Mouse (Mus musculus) CH12.LX (cell line): ENCODE measurements at regions not wholly inside any gene's neighbourhood (a gene's known extent, or its start where the extent isn't known, plus 50 kb on each side); places are given as distances from the start of the nearest gene placed in this dataset.

ENCODE experiments used
- DNase-seq: peaks from one replicate; pipeline ENCODE4 v3.0.0-alpha.2; 2013; ENCODE audit errors: extremely low read depth
- H3K27ac ChIP-seq: 2 replicates; pipeline ENCODE4 v1.5.1; 2012; ENCODE audit warnings: low read depth, mild to moderate bottlenecking, control low read depth, moderate library complexity; ENCODE audit not compliant: insufficient read depth
- H3K27me3 ChIP-seq: replicated peaks from 2 replicates; pipeline ENCODE3; 2012; ENCODE audit warnings: inconsistent platforms
- H3K36me3 ChIP-seq, 2 experiments: replicated peaks in 1 of 2; 2 replicates each; pipeline versions ENCODE3 to v1.6.1; 2012; ENCODE audit warnings: inconsistent platforms in 1 of 2, low read length in 1 of 2, mild to moderate bottlenecking in 1 of 2, mixed read lengths in 1 of 2, moderate library complexity in 1 of 2; ENCODE audit not compliant: control insufficient read depth in 1 of 2, insufficient read depth in 1 of 2
- H3K4me1 ChIP-seq, 2 experiments: 2 replicates each; pipeline ENCODE4 v1.6.1; 2012; ENCODE audit warnings: inconsistent platforms in 1 of 2, moderate library complexity in 1 of 2; ENCODE audit not compliant: insufficient read depth in 2 of 2, control insufficient read depth in 1 of 2
- H3K4me2 ChIP-seq: 2 replicates; pipeline ENCODE4 v1.6.1; 2012; ENCODE audit warnings: low read depth, mild to moderate bottlenecking, control low read depth; ENCODE audit not compliant: poor library complexity, insufficient read depth, severe bottlenecking
- H3K4me3 ChIP-seq, 3 experiments: fragments of 150-350 bp in 1 of 3; sonication (generic) in 1 of 3; replicated peaks in 1 of 3; 2 replicates each; pipeline versions ENCODE3 to v1.5.1; 2011 to 2012; ENCODE audit warnings: low read depth in 2 of 3, low read length in 2 of 3, mild to moderate bottlenecking in 2 of 3, moderate library complexity in 2 of 3, control low read depth in 1 of 3, improper control_type of control experiment in 1 of 3, inconsistent platforms in 1 of 3, mixed read lengths in 1 of 3; ENCODE audit not compliant: poor library complexity in 1 of 3
- H3K79me2 ChIP-seq: replicated peaks from 2 replicates; pipeline ENCODE4 v1.6.1; 2012; ENCODE audit warnings: mild to moderate bottlenecking, moderate library complexity; ENCODE audit not compliant: control insufficient read depth, poor library complexity, insufficient read depth, severe bottlenecking; ENCODE audit errors: extremely low read depth
- H3K9ac ChIP-seq: 2 replicates; pipeline ENCODE4 v1.6.1; 2012; ENCODE audit warnings: low read depth, mild to moderate bottlenecking, control low read depth, moderate library complexity; ENCODE audit not compliant: insufficient read depth
- H3K9me3 ChIP-seq: replicated peaks from 2 replicates; pipeline ENCODE3; 2012; ENCODE audit warnings: low read length, inconsistent platforms, mixed read lengths
- BHLHE40 ChIP-seq: IDR thresholded peaks from 2 replicates; pipeline ENCODE4 v1.6.1; 2011; ENCODE audit warnings: mild to moderate bottlenecking, low read depth, low read length, improper control_type of control experiment
- CHD1 ChIP-seq: IDR thresholded peaks from 2 replicates; pipeline ENCODE4 v1.6.1; 2012; ENCODE audit warnings: low read depth, low read length, improper control_type of control experiment, inconsistent platforms
- CHD2 ChIP-seq: IDR thresholded peaks from 2 replicates; pipeline ENCODE4 v1.6.1; 2011; ENCODE audit warnings: low read length, improper control_type of control experiment
- ELF1 ChIP-seq: IDR thresholded peaks from 2 replicates; pipeline ENCODE4 v1.6.1; 2014; ENCODE audit warnings: low read depth, mild to moderate bottlenecking, inconsistent platforms, low read length, improper control_type of control experiment
- EP300 ChIP-seq: IDR thresholded peaks from 2 replicates; pipeline ENCODE4 v1.6.1; 2011; ENCODE audit warnings: low read length, improper control_type of control experiment
- GABPA ChIP-seq: IDR thresholded peaks from 2 replicates; pipeline ENCODE4 v1.6.1; 2012; ENCODE audit warnings: low read depth, low read length, improper control_type of control experiment, inconsistent platforms; ENCODE audit not compliant: insufficient replicate concordance
- JUND ChIP-seq: conservative IDR thresholded peaks from 2 replicates; pipeline ENCODE4 v1.6.1; 2011; ENCODE audit warnings: low read depth, low read length, improper control_type of control experiment
- MAFK ChIP-seq: IDR thresholded peaks from 2 replicates; pipeline ENCODE4 v1.6.1; 2011; ENCODE audit warnings: low read length, improper control_type of control experiment; ENCODE audit not compliant: insufficient replicate concordance
- MAX ChIP-seq: IDR thresholded peaks from 2 replicates; pipeline ENCODE4 v1.6.1; 2011; ENCODE audit warnings: low read length, improper control_type of control experiment
- MAZ ChIP-seq: IDR thresholded peaks from 2 replicates; pipeline ENCODE4 v1.6.1; 2012; ENCODE audit warnings: low read depth, mild to moderate bottlenecking, inconsistent platforms, low read length, improper control_type of control experiment, moderate library complexity
- NELFE ChIP-seq: IDR thresholded peaks from 2 replicates; pipeline ENCODE4 v1.6.1; 2011; ENCODE audit warnings: low read depth, low read length, improper control_type of control experiment
- RAD21 ChIP-seq: IDR thresholded peaks from 2 replicates; pipeline ENCODE4 v1.6.1; 2011; ENCODE audit warnings: low read depth, mild to moderate bottlenecking, low read length, improper control_type of control experiment, moderate library complexity
- RCOR1 ChIP-seq: conservative IDR thresholded peaks from 2 replicates; pipeline ENCODE4 v1.6.1; 2012; ENCODE audit warnings: low read depth, mild to moderate bottlenecking, inconsistent platforms, low read length, improper control_type of control experiment
- TBP ChIP-seq: conservative IDR thresholded peaks from 2 replicates; pipeline ENCODE4 v1.6.1; 2011; ENCODE audit warnings: low read depth, low read length, improper control_type of control experiment
- TCF12 ChIP-seq: IDR thresholded peaks from 2 replicates; pipeline ENCODE4 v1.6.1; 2014; ENCODE audit warnings: low read depth, mild to moderate bottlenecking, inconsistent platforms, low read length, improper control_type of control experiment
- UBTF ChIP-seq: IDR thresholded peaks from 2 replicates; pipeline ENCODE4 v1.6.1; 2012; ENCODE audit warnings: low read depth, mild to moderate bottlenecking, inconsistent platforms, low read length, improper control_type of control experiment, moderate library complexity
- ZC3H11A ChIP-seq: IDR thresholded peaks from 2 replicates; pipeline ENCODE4 v1.6.1; 2012; ENCODE audit warnings: low read depth, mild to moderate bottlenecking, inconsistent platforms, low read length, improper control_type of control experiment
- ZMIZ1 ChIP-seq: IDR thresholded peaks from 2 replicates; pipeline ENCODE4 v1.6.1; 2012; ENCODE audit warnings: low read depth, mild to moderate bottlenecking, inconsistent platforms, low read length, improper control_type of control experiment
- ZNF384 ChIP-seq: IDR thresholded peaks from 2 replicates; pipeline ENCODE4 v1.6.1; 2012; ENCODE audit warnings: low read depth, low read length, improper control_type of control experiment, inconsistent platforms
- dilution Hi-C: fragments of 300-500 bp; cut with MboI; formaldehyde crosslinking; loops from 2 replicates; pipeline ENCODE4 v1.14.3; 2020; ENCODE audit warnings: low sequenced_read_pairs; ENCODE audit not compliant: extremely low pct_unique_long_range_greater_than_20kb, extremely low pct_ligation_motif_present
- in situ Hi-C: fragments of 300-500 bp; cut with MboI; formaldehyde crosslinking; loops from 3 replicates; pipeline ENCODE4 v1.14.3; 2019; ENCODE audit warnings: low sequenced_read_pairs, low pct_ligation_motif_present, low pct_unique_long_range_greater_than_20kb, mixed read lengths

DNA sequence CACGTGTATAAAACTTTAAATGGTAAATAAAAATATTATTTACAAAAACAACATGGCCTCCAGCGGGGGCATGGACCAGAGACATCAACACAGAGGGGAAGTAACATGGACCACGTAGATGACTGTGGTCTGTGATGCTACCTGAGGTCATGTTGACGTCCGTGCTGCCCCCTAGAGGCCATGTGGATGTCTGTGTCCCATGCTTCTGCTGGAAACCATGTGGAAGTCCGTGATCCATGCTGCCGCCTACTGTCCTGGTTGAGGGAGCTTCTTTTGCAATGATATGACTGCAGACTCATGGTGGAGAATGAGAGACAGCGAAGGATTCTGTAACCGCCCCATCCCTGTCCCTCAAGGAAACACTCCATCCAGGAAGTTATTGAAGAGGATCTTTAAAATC, 108.5 kb upstream of the Qrfpr start (continued):
- TF ChIP-seq ZNF384, result 0 out of 2 replicates have a peak, but pooled peaks have one; percentile 27
- TF ChIP-seq ELF1, result peak; percentile 17; the same call in 1 of the 2 replicates
- peak; percentile 95 for TF ChIP-seq MAX
- TF ChIP-seq JUND, result peak; percentile 58; the same call in 1 of the 2 replicates

DNA sequence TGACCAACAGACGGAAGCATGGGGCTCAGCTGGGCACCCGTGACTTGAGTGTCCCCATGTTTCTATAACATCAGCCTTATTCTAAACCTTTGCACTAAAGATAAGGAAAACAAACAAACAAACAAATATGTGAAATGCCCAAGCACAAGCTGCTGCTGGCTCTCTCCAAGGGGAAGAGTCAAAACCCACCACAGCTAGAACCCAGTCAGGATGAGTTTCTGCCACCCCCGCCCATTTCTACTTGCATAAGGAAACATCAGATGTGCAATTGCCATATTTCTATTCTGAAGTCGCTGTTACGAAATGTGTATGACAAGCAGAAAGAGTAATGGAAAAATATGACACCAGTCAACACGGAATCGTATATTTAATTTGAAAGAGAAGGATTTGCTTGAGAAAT, 107.5 kb upstream of the Qrfpr start:
- Histone ChIP-seq H3K9ac (no peak overlapping the region), H3K4me3 (no peak overlapping the region), H3K9me3 (no peaks in the 10 kb centered on the region), H3K4me2 (no peak overlapping the region), H3K79me2 (no peaks in the 10 kb centered on the region), H3K27ac (no peak overlapping the region), H3K36me3 (no peaks in the 10 kb centered on the region), H3K4me1 (no peaks in the 10 kb centered on the region), H3K27me3 (no peaks in the 10 kb centered on the region)
- in situ Hi-C loops (loop anchor here (5.0 to 25.0 kb wide), 2 partner anchors 117 to 642 kb away; no protein-coding TSS in a partner anchor), dilution Hi-C loops (no loop called here)
- TF ChIP-seq RCOR1 (no peak), JUND (no peak), BHLHE40 (no peak), ZMIZ1 (no peak), NELFE (no peak), EP300 (no peak), TCF12 (no peak), GABPA (no peak), MAFK (no peak), RAD21 (no peak), CHD2 (no peak), ZNF384 (no peak), ELF1 (no peak), CHD1 (no peak), MAZ (no peak), ZC3H11A (no peak)
- no peak for DNase-seq

DNA sequence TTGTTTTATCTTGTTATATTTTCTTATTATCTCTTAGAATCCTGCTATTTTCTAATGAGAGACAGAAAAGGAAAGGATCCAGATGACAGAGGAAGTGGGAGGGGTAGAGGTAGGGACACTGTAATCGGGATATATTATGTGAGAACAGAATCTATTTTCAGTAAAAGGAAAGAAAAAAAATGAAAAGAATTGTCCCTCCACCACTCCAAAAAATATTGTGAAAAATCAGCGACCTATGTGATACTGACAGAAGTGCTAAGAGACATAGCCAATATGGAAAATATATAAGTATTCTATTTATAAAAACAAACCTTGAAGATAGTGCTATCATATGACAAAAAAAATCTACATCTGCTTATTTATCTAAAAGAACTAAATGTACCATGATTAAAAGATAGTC, 106.8 kb upstream of the Qrfpr start:
- no peak overlapping the region for H3K4me3 ChIP-seq
- H3K4me2 ChIP-seq, result no peak overlapping the region
- H3K27ac ChIP-seq, result no peak overlapping the region
- TF ChIP-seq TBP, result no peak
- no peak for TF ChIP-seq UBTF
- TF ChIP-seq, all 38 proteins: peak for 0
- Histone ChIP-seq H3K27me3 (no peaks in the 10 kb centered on the region), H3K36me3 (no peaks in the 10 kb centered on the region), H3K9me3 (no peaks in the 10 kb centered on the region), H3K4me1 (no peaks in the 10 kb centered on the region), H3K9ac (no peak overlapping the region), H3K79me2 (no peaks in the 10 kb centered on the region)
- DNase-seq, result no peak
- in situ Hi-C loops (loop anchor here (25.0 kb wide), 1 partner anchor 642 kb away; no protein-coding TSS in a partner anchor), dilution Hi-C loops (no loop called here)
